Mouse (Mus musculus): ENCODE data around the gene Wnk3. TPM values are rescaled to one million over a fixed set of nuclear protein-coding genes. Genes with fewer than 3 reads are reported as not detected.
A peak's percentile ranks its signal among the peaks of the same experiment; 100 is the strongest.

The Wnk3 gene
- polyA plus RNA-seq, 1 experiment: not detected

GRCm38 (mm10) chrX:151343761-151344500 lies 146.1 kb downstream of the Wnk3 start, which contains the start of gene Fam120c:
TSS of gene Fam120c (plus strand) at chrX:151344175.
- Histone ChIP-seq H3K4me3 (replicated peaks) (peak within 1 kb of the TSS; percentile 82), H3K27me3 (ENCODE audit: control insufficient read depth) (peaks cover 8% of the 10 kb centered on the region), H3K36me3 (ENCODE audit: control insufficient read depth) (peaks cover 3% of the 10 kb centered on the region; the same call in 1 of the 2 replicates), H3K9me3 (ENCODE audit: control insufficient read depth, low read length) (peaks cover 8% of the 10 kb centered on the region), H3K4me1 (ENCODE audit: control insufficient read depth) (peaks cover 17% of the 10 kb centered on the region)
- TF ChIP-seq GATA1 (IDR thresholded peaks at IDR 0.05; ENCODE audit: low read length) (no peak), TAL1 (IDR thresholded peaks at IDR 0.05; ENCODE audit: low read length) (no peak)

GRCm38 (mm10) chrX:151344501-151344984 lies 146.7 kb downstream of the Wnk3 start:
- H3K36me3 ChIP-seq (ENCODE audit: control insufficient read depth): peaks cover 6% of the 10 kb centered on the region
- H3K4me1 ChIP-seq (ENCODE audit: control insufficient read depth): peaks cover 17% of the 10 kb centered on the region
- H3K4me3 ChIP-seq (replicated peaks): peak overlapping the region; percentile 82
- H3K27me3 ChIP-seq (ENCODE audit: control insufficient read depth): peaks cover 8% of the 10 kb centered on the region
- peaks cover 8% of the 10 kb centered on the region for H3K9me3 ChIP-seq (ENCODE audit: control insufficient read depth, low read length)
- TF ChIP-seq TAL1 (IDR thresholded peaks at IDR 0.05; ENCODE audit: low read length) (no peak), GATA1 (IDR thresholded peaks at IDR 0.05; ENCODE audit: low read length) (no peak)

GRCm38 (mm10) chrX:151345333-151346125 lies 147.7 kb downstream of the Wnk3 start:
- TF ChIP-seq GATA1 (IDR thresholded peaks at IDR 0.05; ENCODE audit: low read length): no peak
- no peak for TF ChIP-seq TAL1 (IDR thresholded peaks at IDR 0.05; ENCODE audit: low read length)
- Histone ChIP-seq H3K4me1 (ENCODE audit: control insufficient read depth) (peaks cover 17% of the 10 kb centered on the region), H3K4me3 (replicated peaks) (peak overlapping the region; percentile 82), H3K27me3 (ENCODE audit: control insufficient read depth) (peaks cover 8% of the 10 kb centered on the region), H3K9me3 (ENCODE audit: control insufficient read depth, low read length) (peaks cover 8% of the 10 kb centered on the region), H3K36me3 (ENCODE audit: control insufficient read depth) (peaks cover 8% of the 10 kb centered on the region)

- peaks cover 8% of the 10 kb centered on the region for H3K9me3 ChIP-seq (ENCODE audit: control insufficient read depth, low read length)
- peaks cover 17% of the 10 kb centered on the region for H3K4me1 ChIP-seq (ENCODE audit: control insufficient read depth)
- H3K4me3 ChIP-seq (replicated peaks): no peak overlapping the region
- TF ChIP-seq GATA1 (IDR thresholded peaks at IDR 0.05; ENCODE audit: low read length): no peak
- H3K36me3 ChIP-seq (ENCODE audit: control insufficient read depth): peaks cover 11% of the 10 kb centered on the region
- H3K27me3 ChIP-seq (ENCODE audit: control insufficient read depth): peaks cover 8% of the 10 kb centered on the region
Observed at GRCm38 (mm10) chrX:151347278-151347677, 149.4 kb downstream of the Wnk3 start.

DNA sequence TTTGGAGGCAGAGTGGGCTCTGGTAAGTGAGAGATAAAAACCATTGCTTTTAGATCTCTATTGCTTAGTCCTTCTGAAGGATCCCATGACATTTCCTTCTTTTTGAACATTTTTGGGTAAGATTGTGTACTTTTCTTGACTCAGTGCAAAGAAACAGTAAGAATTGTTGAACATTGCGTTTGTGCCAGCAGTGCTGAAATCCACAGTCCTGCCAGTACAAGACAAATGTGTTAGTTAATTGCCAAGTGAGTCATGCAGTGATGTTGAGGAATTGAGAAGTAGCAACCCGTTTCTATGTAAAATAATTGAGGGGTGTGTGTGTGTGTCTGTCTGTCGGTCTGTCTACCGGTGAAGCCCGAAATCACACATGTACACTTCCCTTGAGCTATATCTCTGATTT lies 151.4 kb downstream of the Wnk3 start:
- H3K36me3 ChIP-seq (ENCODE audit: control insufficient read depth): peaks cover 12% of the 10 kb centered on the region
- peaks cover 4% of the 10 kb centered on the region for H3K27me3 ChIP-seq (ENCODE audit: control insufficient read depth)
- peaks cover 4% of the 10 kb centered on the region for H3K9me3 ChIP-seq (ENCODE audit: control insufficient read depth, low read length)
- peaks cover 13% of the 10 kb centered on the region for H3K4me1 ChIP-seq (ENCODE audit: control insufficient read depth)
- no peak overlapping the region for H3K4me3 ChIP-seq (replicated peaks)
- no peak for TF ChIP-seq GATA1 (IDR thresholded peaks at IDR 0.05; ENCODE audit: low read length)
- TF ChIP-seq TAL1 (IDR thresholded peaks at IDR 0.05; ENCODE audit: low read length): no peak

Other genes with a start within 250 kb of the Wnk3 start
- gene Gnl3l, start 180.8 kb upstream of the Wnk3 start, polyA plus RNA-seq (2012): 0.04 and 0.08 TPM in 2 replicates
- 0.04 TPM in 1 of 2 replicates, not detected in the other for gene Fgd1, start 151.9 kb upstream of the Wnk3 start, polyA plus RNA-seq (2012)
- 0.06 and 0.21 TPM in 2 replicates for gene Tsr2, start 101.5 kb upstream of the Wnk3 start, polyA plus RNA-seq (2012)
- 0.03 and 0.04 TPM in 2 replicates for gene Fam120c, start 146.1 kb downstream of the Wnk3 start, polyA plus RNA-seq (2012)

Measured in erythroblast, embryonic 14.5 days (primary cell).